ENCODE assay signal across 18 mouse cellular contexts in the genomic region with DNA sequence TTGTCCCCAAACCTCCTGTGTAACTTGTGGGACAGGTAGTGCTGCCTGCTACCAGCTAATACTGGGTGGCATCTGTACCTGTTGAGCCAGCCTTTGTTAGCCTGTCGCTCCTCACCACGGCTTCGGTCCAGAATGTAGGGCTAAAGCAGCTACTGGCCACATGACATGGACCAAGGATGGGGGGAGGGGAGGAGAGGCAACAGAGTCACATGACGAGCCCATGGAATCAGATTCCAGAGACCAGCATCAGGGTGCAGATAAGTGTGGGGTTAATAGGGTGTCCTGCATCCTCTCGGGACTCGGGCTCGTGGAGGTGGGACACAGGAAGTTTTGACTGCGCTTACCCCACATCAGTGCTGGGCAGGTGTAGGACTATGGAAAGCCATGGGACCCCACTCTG.
"Had no signal": no experiment of that assay in that cellular context is flagged by ENCODE, and none has a peak within 500 bp of the region (broad histone marks: within the 10 kb centered on the region; RNA-seq: fewer than 3 reads in every experiment).

No protein-coding gene starts in this region.

- ATAC-seq: midbrain, embryonic 16.5 days had no signal

- H3K36me3 ChIP-seq: midbrain, embryonic 10.5 days; midbrain, embryonic 12.5 days had no signal

- H3K4me2 ChIP-seq: lung, embryonic 14.5 days; midbrain, embryonic 12.5 days; neural tube, embryonic 13.5 days; neural tube, embryonic 15.5 days had no signal

- H3K4me3 ChIP-seq: midbrain, embryonic 10.5 days; midbrain, embryonic 12.5 days; myocyte; neural tube, embryonic 13.5 days; neural tube, embryonic 15.5 days had no signal

- H3K9ac ChIP-seq: lung, embryonic 14.5 days; midbrain, embryonic 12.5 days; neural tube, embryonic 13.5 days; neural tube, embryonic 15.5 days had no signal

- H3K4me1 ChIP-seq: midbrain, embryonic 10.5 days; midbrain, embryonic 12.5 days; neural tube, embryonic 13.5 days; neural tube, embryonic 15.5 days had no signal

- H3K9me3 ChIP-seq: midbrain, embryonic 10.5 days; midbrain, embryonic 12.5 days; neural tube, embryonic 13.5 days; neural tube, embryonic 15.5 days had no signal

- H3K27ac ChIP-seq: midbrain, embryonic 10.5 days; midbrain, embryonic 12.5 days; neural tube, embryonic 13.5 days; neural tube, embryonic 15.5 days had no signal

- H3K27me3 ChIP-seq: midbrain, embryonic 12.5 days; neural tube, embryonic 13.5 days; neural tube, embryonic 15.5 days had no signal

- DNase-seq: lung, adult 18-20 months; lung, embryonic 14.5 days; lung, postnatal 10 days; midbrain, embryonic 14.5 days; retina, postnatal 1 day; right cerebral cortex, adult 18-20 months; right cerebral cortex, postnatal 25 days; right cerebral cortex, postnatal 4 days; spleen, adult 18-20 months; thymus, adult 18-20 months; thymus, postnatal 14 days; thymus, postnatal 36 days had no signal
